Mouse (Mus musculus) ES-Bruce4 (cell line): ENCODE data around the gene Tor1b. TPM values are rescaled to one million over a fixed set of nuclear protein-coding genes. Genes with fewer than 3 reads are reported as not detected.

ENCODE experiments used
- H3K27ac ChIP-seq: 2 replicates; pipeline ENCODE4 v1.5.1; 2012; ENCODE audit warnings: low read length, inconsistent platforms; ENCODE audit not compliant: insufficient read depth
- H3K27me3 ChIP-seq: 2 replicates; pipeline ENCODE4 v1.6.1; 2012; ENCODE audit warnings: mild to moderate bottlenecking, low read length, inconsistent platforms; ENCODE audit not compliant: control insufficient read depth, poor library complexity, insufficient read depth, severe bottlenecking
- H3K36me3 ChIP-seq: 2 replicates; pipeline ENCODE4 v1.6.1; 2012; ENCODE audit warnings: inconsistent platforms, mild to moderate bottlenecking, low read length, moderate library complexity; ENCODE audit not compliant: control insufficient read depth, poor library complexity, insufficient read depth, severe bottlenecking
- H3K4me1 ChIP-seq: one replicate; pipeline ENCODE4 v1.8.1; 2011; ENCODE audit warnings: low read length; ENCODE audit not compliant: control insufficient read depth, insufficient read depth
- H3K4me3 ChIP-seq: 2 replicates; pipeline ENCODE4 v1.5.1; 2011; ENCODE audit warnings: low read depth, mild to moderate bottlenecking, low read length
- H3K9ac ChIP-seq: 2 replicates; pipeline ENCODE4 v1.6.1; 2012; ENCODE audit warnings: low read depth, mild to moderate bottlenecking, inconsistent platforms; ENCODE audit not compliant: poor library complexity, severe bottlenecking
- H3K9me3 ChIP-seq: replicated peaks from 2 replicates; pipeline ENCODE4 v1.6.1; 2012; ENCODE audit warnings: mild to moderate bottlenecking, low read length, inconsistent platforms; ENCODE audit not compliant: control insufficient read depth, poor library complexity, insufficient read depth, severe bottlenecking
- CTCF ChIP-seq: IDR thresholded peaks from one replicate; pipeline ENCODE4 v1.8.1; 2011; ENCODE audit warnings: low read depth, low read length
- EP300 ChIP-seq: IDR thresholded peaks from 2 replicates; pipeline ENCODE4 v1.6.1; 2011; ENCODE audit warnings: low read depth, low read length; ENCODE audit not compliant: insufficient read depth
- POLR2A ChIP-seq: IDR thresholded peaks from one replicate; pipeline ENCODE4 v1.8.1; 2011; ENCODE audit warnings: low read length; ENCODE audit not compliant: insufficient read depth
- polyA plus RNA-seq: library from polyadenylated mRNA; stranded (reverse); fragments of >200 nt; gene quantifications from 2 replicates; pipeline ENCODE4 v1.2.4, GENCODE M21; 2011; ENCODE audit warnings: low read depth; ENCODE audit not compliant: missing spikeins, insufficient read depth, insufficient read length

The Tor1b gene
- polyA plus RNA-seq, 1 experiment = 22.3 TPM

DNA sequence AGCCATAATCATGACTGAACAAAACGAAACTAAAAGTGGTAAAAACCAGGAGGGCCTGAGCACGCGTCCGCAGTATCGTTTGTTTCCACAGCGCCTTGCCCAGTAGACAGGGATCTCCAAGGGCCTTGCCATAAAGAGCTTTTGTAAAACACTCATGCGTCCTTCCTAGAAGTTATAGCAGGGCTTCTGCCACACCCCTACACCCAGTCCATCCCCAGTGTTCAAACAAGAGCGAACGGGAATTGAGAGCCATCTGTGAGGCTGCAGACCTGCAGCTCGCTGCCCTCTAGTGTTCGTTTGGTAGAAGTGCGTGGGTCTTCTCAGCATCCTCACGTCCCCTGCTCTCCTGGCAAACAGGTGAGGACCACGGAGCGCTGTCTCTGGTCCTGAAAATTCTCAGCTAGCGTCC, 10.2 kb upstream of the Tor1b start:
- TF ChIP-seq POLR2A (no peak), CTCF (peak; percentile 99), EP300 (peak; percentile 68; the same call in 1 of the 2 replicates)
- Histone ChIP-seq H3K4me3 (no peak overlapping the region), H3K36me3 (no peaks in the 10 kb centered on the region; the same call in 1 of the 2 replicates), H3K4me1 (peaks cover 2% of the 10 kb centered on the region), H3K27me3 (no peaks in the 10 kb centered on the region), H3K9ac (no peak overlapping the region), H3K9me3 (no peaks in the 10 kb centered on the region), H3K27ac (peak overlapping the region; percentile 29; the same call in 1 of the 2 replicates)

DNA sequence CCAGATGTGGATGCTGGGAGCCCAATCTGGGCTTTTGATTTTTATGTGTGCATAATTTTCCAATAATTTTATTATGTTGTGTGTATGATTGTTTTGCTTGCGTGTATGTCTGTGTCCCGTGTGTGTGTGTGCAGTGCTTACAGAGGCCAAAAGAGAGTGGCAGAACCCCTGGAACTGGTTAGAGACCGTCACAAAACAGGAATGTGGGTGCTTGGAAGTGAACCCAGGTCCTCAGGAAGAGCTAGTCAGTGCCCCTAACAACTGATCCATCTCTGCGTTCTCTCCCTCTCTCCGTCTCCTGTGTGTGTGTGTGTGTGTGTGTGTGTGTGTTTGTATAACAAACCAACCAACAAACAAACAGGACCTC, 319 bp upstream of the Tor1b start:
- TF ChIP-seq CTCF (no peak), POLR2A (no peak), EP300 (no peak)
- Histone ChIP-seq H3K4me1 (no peaks in the 10 kb centered on the region), H3K27ac (peak overlapping the region; percentile 24; the same call in 1 of the 2 replicates), H3K27me3 (no peaks in the 10 kb centered on the region), H3K4me3 (peak overlapping the region; percentile 20), H3K9me3 (peaks cover 8% of the 10 kb centered on the region; the same call in 1 of the 2 replicates), H3K36me3 (peaks cover 13% of the 10 kb centered on the region), H3K9ac (peak overlapping the region; percentile 98; the same call in 1 of the 2 replicates)

- Histone ChIP-seq H3K4me3 (no peak overlapping the region), H3K4me1 (peaks cover 3% of the 10 kb centered on the region), H3K36me3 (peaks cover 27% of the 10 kb centered on the region), H3K27me3 (no peaks in the 10 kb centered on the region), H3K9me3 (no peaks in the 10 kb centered on the region), H3K9ac (0 out of 2 replicates have a peak overlapping the region, but pooled peaks have one; percentile 98), H3K27ac (no peak overlapping the region)
- TF ChIP-seq POLR2A (no peak), EP300 (no peak), CTCF (no peak)
Observed at GRCm38 (mm10) chr2:30954797-30955196, 2.0 kb downstream of the Tor1b start.

DNA sequence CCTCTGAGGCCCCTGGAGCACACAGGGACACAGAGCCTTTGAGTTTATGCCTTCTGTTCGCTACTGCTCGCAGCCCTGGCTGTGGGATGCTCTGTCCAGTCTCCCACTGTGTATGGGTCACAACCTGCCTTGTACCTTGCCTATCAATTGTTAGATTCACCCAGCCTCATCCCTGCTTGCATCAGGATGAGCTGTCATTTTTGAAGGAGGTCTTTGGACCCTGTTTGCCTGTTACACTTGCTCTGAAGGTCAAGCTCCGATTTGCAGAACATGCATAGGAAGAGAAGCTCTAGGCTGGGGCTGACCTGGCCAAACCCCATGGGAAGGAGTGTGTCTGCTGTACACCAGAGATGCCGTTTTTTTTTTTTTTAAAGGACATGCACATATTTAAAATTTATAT, 4.8 kb downstream of the Tor1b start:
- Histone ChIP-seq H3K27me3 (no peaks in the 10 kb centered on the region), H3K36me3 (peaks cover 39% of the 10 kb centered on the region), H3K27ac (no peak overlapping the region), H3K9me3 (no peaks in the 10 kb centered on the region), H3K4me3 (no peak overlapping the region), H3K4me1 (peaks cover 3% of the 10 kb centered on the region), H3K9ac (no peak overlapping the region)
- TF ChIP-seq EP300 (no peak), POLR2A (no peak), CTCF (no peak)

- no peak overlapping the region for H3K27ac ChIP-seq
- H3K36me3 ChIP-seq = peaks cover 40% of the 10 kb centered on the region
- H3K4me1 ChIP-seq = peaks cover 3% of the 10 kb centered on the region
- no peaks in the 10 kb centered on the region for H3K27me3 ChIP-seq
- TF ChIP-seq POLR2A = no peak
- TF ChIP-seq CTCF = no peak
- TF ChIP-seq EP300 = no peak
- H3K4me3 ChIP-seq = no peak overlapping the region
- no peaks in the 10 kb centered on the region for H3K9me3 ChIP-seq
- H3K9ac ChIP-seq = no peak overlapping the region
Observed at GRCm38 (mm10) chr2:30958726-30959125, 6.0 kb downstream of the Tor1b start.

DNA sequence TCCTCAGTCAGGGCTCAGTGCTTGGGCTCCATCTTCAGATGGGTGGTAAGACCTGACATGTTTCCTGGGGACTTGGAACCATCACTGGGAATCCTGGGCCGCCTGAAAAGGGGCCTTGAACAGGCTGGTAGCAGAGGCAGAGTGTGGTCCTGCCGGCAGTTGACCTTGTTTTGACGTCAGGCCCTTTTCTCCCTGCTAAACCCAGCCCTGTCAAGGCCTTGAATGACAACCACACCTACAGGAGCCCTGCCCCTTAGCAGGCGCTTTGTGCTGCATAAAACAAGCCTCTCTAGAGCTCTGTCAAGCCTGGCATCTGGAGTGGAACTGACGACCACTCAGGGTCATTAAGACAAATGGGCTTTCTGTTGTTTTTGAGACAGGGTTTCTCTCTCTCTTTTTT, 7.1 kb downstream of the Tor1b start:
- Histone ChIP-seq H3K9ac (no peak overlapping the region), H3K36me3 (peaks cover 47% of the 10 kb centered on the region), H3K27ac (peak overlapping the region; percentile 13; the same call in 1 of the 2 replicates), H3K4me1 (peaks cover 3% of the 10 kb centered on the region), H3K27me3 (no peaks in the 10 kb centered on the region), H3K9me3 (no peaks in the 10 kb centered on the region), H3K4me3 (no peak overlapping the region)
- TF ChIP-seq EP300 = no peak
- TF ChIP-seq POLR2A = no peak
- no peak for TF ChIP-seq CTCF
